ENCODE assay signal across 25 mouse cellular contexts in the genomic region with DNA sequence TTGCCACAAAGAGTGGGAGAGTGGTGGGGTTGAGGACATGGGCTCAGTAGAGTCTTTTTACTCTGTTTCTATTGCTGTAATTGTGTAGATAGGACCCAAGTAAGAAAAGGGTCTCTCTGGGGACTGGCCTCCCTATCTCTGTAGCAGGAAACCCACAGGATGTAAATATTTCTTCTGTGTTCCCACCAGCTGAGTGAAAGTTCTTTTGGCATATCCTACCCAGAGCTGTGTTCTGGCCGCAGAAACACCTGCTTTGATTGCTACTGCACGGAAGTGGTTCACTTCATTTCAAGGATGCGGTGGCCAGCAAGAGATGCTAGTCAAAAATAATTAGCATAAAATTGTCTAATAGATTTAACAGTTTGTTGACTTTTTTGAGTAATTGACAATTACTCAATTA. TPM values are rescaled to one million over a fixed set of nuclear protein-coding genes. Genes with fewer than 3 reads are reported as not detected.
DNase-seq lines count a peak whose midpoint lies in the region; ATAC-seq lines count a peak whose summit lies in the region.
"Had no signal": no experiment of that assay in that cellular context is flagged by ENCODE, and none has a peak within 500 bp of the region (broad histone marks: within the 10 kb centered on the region; RNA-seq: fewer than 3 reads in every experiment).

No protein-coding gene starts in this region.

- no peaks in the 10 kb centered on the region for H3K27me3 ChIP-seq in splenic B cell, adult 2 months (ENCODE audit: control insufficient read depth, insufficient read depth, low read length, poor library complexity, severe bottlenecking)
- H3K27me3 ChIP-seq: embryonic facial prominence, embryonic 12.5 days; forebrain, embryonic 13.5 days had no signal

- DNase-seq in spleen, postnatal 36 days (ENCODE audit: low spot score in 2 of 2) = peak; percentile 75
- no peak for DNase-seq in spleen, postnatal 4 days (ENCODE audit: low spot score in 2 of 2)
- DNase-seq in splenic B cell, adult 2 months (ENCODE audit: low read depth, low spot score) = peak; percentile 44
- DNase-seq in ovary, postnatal 10 days (ENCODE audit: low spot score) = no peak
- DNase-seq in left cerebral cortex, adult 11 months (ENCODE audit: low spot score) = no peak
- DNase-seq in urinary bladder, postnatal 25 days (ENCODE audit: low spot score) = no peak
- DNase-seq: cerebellum, adult 9-10 months; heart, adult 18-20 months; kidney, adult 8-10 months; kidney, postnatal 14 days; liver; liver, postnatal 0 days; lung, postnatal 14 days; right cerebral cortex, adult 18-20 months had no signal

- ATAC-seq in common myeloid progenitor, adult 5-6 weeks (replicated peaks; ENCODE audit: low read depth, poor library complexity, severe bottlenecking) = peak; percentile 63
- no peak for ATAC-seq in megakaryocyte progenitor cell, adult 5-6 weeks (replicated peaks; ENCODE audit: poor library complexity)
- ATAC-seq: forebrain, embryonic 13.5 days; liver, postnatal 0 days; midbrain, embryonic 16.5 days had no signal

- H3K36me3 ChIP-seq in splenic B cell, adult 2 months (ENCODE audit: control insufficient read depth, insufficient read depth, low read length, poor library complexity, severe bottlenecking) = peaks cover 23% of the 10 kb centered on the region; the same call in 1 of the 2 replicates
- H3K36me3 ChIP-seq: embryonic facial prominence, embryonic 12.5 days; G1E had no signal

RNA-seq across cellular contexts. Expression of gene Sell, which starts 15.2 kb away (rescaled TPM):
- total RNA-seq in common myeloid progenitor, adult 5-6 weeks (2017) = 275 and 283 TPM in 2 replicates
- 371 and 392 TPM in 2 replicates for total RNA-seq in megakaryocyte progenitor cell, adult 5-6 weeks (2015)
- total RNA-seq in megakaryocyte progenitor cell, adult 5-6 weeks (2017) = 234 and 258 TPM in 2 replicates
- total RNA-seq: left cerebral cortex, adult 18-20 months; left cerebral cortex, postnatal 36 days had no signal

RNA-seq across cellular contexts. Expression of gene Sele, which starts 29.0 kb away (rescaled TPM):
- 0.05 TPM in 1 of 2 replicates, not detected in the other for total RNA-seq in common myeloid progenitor, adult 5-6 weeks (2017)
- not detected in 2 replicates for total RNA-seq in megakaryocyte progenitor cell, adult 5-6 weeks (2015)
- total RNA-seq in megakaryocyte progenitor cell, adult 5-6 weeks (2017) = 0.07 and 0.12 TPM in 2 replicates
- total RNA-seq: gastrocnemius, adult 8-10 months; layer of hippocampus, adult 2 months; megakaryocyte-erythroid progenitor cell, adult 5-6 weeks had no signal

RNA-seq across cellular contexts. Expression of gene Selp, which starts 38.0 kb away (rescaled TPM):
- total RNA-seq in common myeloid progenitor, adult 5-6 weeks (2017) = 5.2 and 5.9 TPM in 2 replicates
- total RNA-seq in megakaryocyte progenitor cell, adult 5-6 weeks (2015) = 3.3 and 7.6 TPM in 2 replicates
- 0.68 and 2.0 TPM in 2 replicates for total RNA-seq in megakaryocyte progenitor cell, adult 5-6 weeks (2017)
- total RNA-seq: layer of hippocampus, adult 2 months; left cerebral cortex, adult 18-20 months; left cerebral cortex, postnatal 36 days had no signal

Comparison
In these comparisons a context has a peak if more than half of its experiments do, and no peak if none do; other contexts are left out.
1. DNase-seq: peak in spleen, postnatal 36 days (2 of 2) and splenic B cell, adult 2 months (single experiment); none in spleen, postnatal 4 days (0 of 2), ovary, postnatal 10 days (single experiment), left cerebral cortex, adult 11 months (single experiment) and urinary bladder, postnatal 25 days (single experiment).